Mouse (Mus musculus): ENCODE data around the gene Zc3h12b.

The Zc3h12b gene

GRCm38 (mm10) chrX:95711227-95712111, at the start of gene Zc3h12b:
TSS of gene Zc3h12b (plus strand) at chrX:95711678.
- peak; percentile 89 for DNase-seq (ENCODE audit: extremely low read depth, insufficient read length, low spot score)

- DNase-seq (ENCODE audit: extremely low read depth, insufficient read length, low spot score) = no peak
Observed at GRCm38 (mm10) chrX:95682206-95682605, 29.3 kb upstream of the Zc3h12b start.

GRCm38 (mm10) chrX:95687119-95687518, 24.4 kb upstream of the Zc3h12b start:
- no peak for DNase-seq (ENCODE audit: extremely low read depth, insufficient read length, low spot score)

- no peak for DNase-seq (ENCODE audit: extremely low read depth, insufficient read length, low spot score)
Observed at GRCm38 (mm10) chrX:95738253-95738652, 26.8 kb downstream of the Zc3h12b start.

GRCm38 (mm10) chrX:95795881-95796280, 84.4 kb downstream of the Zc3h12b start:
- DNase-seq (ENCODE audit: extremely low read depth, insufficient read length, low spot score) = no peak

GRCm38 (mm10) chrX:95801790-95802189, 90.3 kb downstream of the Zc3h12b start:
- DNase-seq (ENCODE audit: extremely low read depth, insufficient read length, low spot score) = peak; percentile 1

- no peak for DNase-seq (ENCODE audit: extremely low read depth, insufficient read length, low spot score)
Observed at GRCm38 (mm10) chrX:95852806-95853205, 141.3 kb downstream of the Zc3h12b start.

- no peak for DNase-seq (ENCODE audit: extremely low read depth, insufficient read length, low spot score)
Observed at GRCm38 (mm10) chrX:95881111-95881510, 169.6 kb downstream of the Zc3h12b start.

- peak; percentile 56 for DNase-seq (ENCODE audit: extremely low read depth, insufficient read length, low spot score)
Observed at GRCm38 (mm10) chrX:95902716-95903115, 191.2 kb downstream of the Zc3h12b start.

- no peak for DNase-seq (ENCODE audit: extremely low read depth, insufficient read length, low spot score)
Observed at GRCm38 (mm10) chrX:95935481-95935880, 224.0 kb downstream of the Zc3h12b start.

- no peak for DNase-seq (ENCODE audit: extremely low read depth, insufficient read length, low spot score)
Observed at GRCm38 (mm10) chrX:95945496-95945895, 234.0 kb downstream of the Zc3h12b start.

- no peak for DNase-seq (ENCODE audit: extremely low read depth, insufficient read length, low spot score)
Observed at GRCm38 (mm10) chrX:95948135-95948534, 236.7 kb downstream of the Zc3h12b start.

GRCm38 (mm10) chrX:95950776-95951175, 239.3 kb downstream of the Zc3h12b start:
- DNase-seq (ENCODE audit: extremely low read depth, insufficient read length, low spot score) = no peak

GRCm38 (mm10) chrX:95956497-95957293, 245.2 kb downstream of the Zc3h12b start, which contains the start of gene Las1l:
TSS of gene Las1l (minus strand) at chrX:95956962.
- DNase-seq (ENCODE audit: extremely low read depth, insufficient read length, low spot score) = peak; percentile 92

GRCm38 (mm10) chrX:95957461-95957860, 246.0 kb downstream of the Zc3h12b start:
- DNase-seq (ENCODE audit: extremely low read depth, insufficient read length, low spot score) = peak; percentile 18

GRCm38 (mm10) chrX:95963366-95963765, 251.9 kb downstream of the Zc3h12b start:
- DNase-seq (ENCODE audit: extremely low read depth, insufficient read length, low spot score) = peak; percentile 19

GRCm38 (mm10) chrX:95965036-95965435, 253.6 kb downstream of the Zc3h12b start:
- no peak for DNase-seq (ENCODE audit: extremely low read depth, insufficient read length, low spot score)

- DNase-seq (ENCODE audit: extremely low read depth, insufficient read length, low spot score) = no peak
Observed at GRCm38 (mm10) chrX:95967847-95968593, 256.5 kb downstream of the Zc3h12b start.

GRCm38 (mm10) chrX:95968594-95968965, 257.1 kb downstream of the Zc3h12b start:
- DNase-seq (ENCODE audit: extremely low read depth, insufficient read length, low spot score) = peak; percentile 15

- DNase-seq (ENCODE audit: extremely low read depth, insufficient read length, low spot score) = no peak
Observed at GRCm38 (mm10) chrX:95969116-95969515, 257.6 kb downstream of the Zc3h12b start.

GRCm38 (mm10) chrX:95969936-95970335, 258.5 kb downstream of the Zc3h12b start:
- no peak for DNase-seq (ENCODE audit: extremely low read depth, insufficient read length, low spot score)

Data from 3134 (cell line).